Mouse (Mus musculus) heart, postnatal 0 days (tissue): ENCODE data around the gene Tmem259. TPM values are rescaled to one million over a fixed set of nuclear protein-coding genes. Genes with fewer than 3 reads are reported as not detected.
A peak's percentile ranks its signal among the peaks of the same experiment; 100 is the strongest.

Experiments used
- ATAC-seq: fragments of 200-750 bp; cut with Nextera tagmentation; 2 replicates; pipeline ENCODE4 v1.8.0; 2017; ENCODE audit warnings: low read depth, moderate number of reproducible peaks, moderate library complexity; ENCODE audit not compliant: insufficient read depth
- DNase-seq: peaks from one replicate; pipeline ENCODE4 v3.0.0-alpha.2; 2016; ENCODE audit warnings: low spot score
- H3K27ac ChIP-seq: fragments of 300-500 bp; sonication (generic); 2 replicates; pipeline ENCODE4 v1.5.1; 2014; ENCODE audit warnings: low read depth, mild to moderate bottlenecking
- H3K27me3 ChIP-seq: fragments of 300-500 bp; sonication (generic); 2 replicates; pipeline ENCODE4 v1.6.1; 2014; ENCODE audit warnings: low read length, mixed read lengths; ENCODE audit not compliant: control insufficient read depth, insufficient read depth
- H3K36me3 ChIP-seq: fragments of 300-500 bp; sonication (generic); replicated peaks from 2 replicates; pipeline ENCODE4 v1.6.1; 2014; ENCODE audit warnings: low read length, mixed read lengths; ENCODE audit not compliant: control insufficient read depth, insufficient read depth
- H3K4me1 ChIP-seq: fragments of 300-500 bp; sonication (generic); 2 replicates; pipeline ENCODE4 v1.6.1; 2014; ENCODE audit warnings: antibody characterized with exemption; ENCODE audit not compliant: control insufficient read depth, insufficient read depth
- H3K4me2 ChIP-seq: fragments of 300-500 bp; sonication (generic); 2 replicates; pipeline ENCODE4 v1.6.1; 2014; ENCODE audit warnings: low read depth, mild to moderate bottlenecking, low read length, moderate library complexity
- H3K4me3 ChIP-seq: fragments of 300-500 bp; sonication (generic); 2 replicates; pipeline ENCODE4 v1.5.1; 2014; ENCODE audit warnings: low read depth, low read length
- H3K9ac ChIP-seq: fragments of 300-500 bp; sonication (generic); replicated peaks from 2 replicates; pipeline ENCODE4 v1.6.1; 2014; ENCODE audit warnings: low read depth, low read length, mixed read lengths
- H3K9me3 ChIP-seq: fragments of 300-500 bp; sonication (generic); replicated peaks from 2 replicates; pipeline ENCODE4 v1.6.1; 2016; ENCODE audit warnings: low read length; ENCODE audit not compliant: control insufficient read depth
- CTCF ChIP-seq: IDR thresholded peaks from 2 replicates; pipeline ENCODE4 v1.5.1; 2016; ENCODE audit warnings: antibody characterized with exemption, control low read depth, low read depth
- EP300 ChIP-seq: IDR thresholded peaks from 2 replicates; pipeline ENCODE4 v1.6.1; 2016; ENCODE audit warnings: antibody characterized with exemption, low read depth
- WGBS: fragments of 180-500 bp; shearing (Covaris S2); extraction: QIAGEN DNeasy Blood & Tissue Kit; methylation state at CpG from one replicate; pipeline ENCODE4 v1.1.7; 2014; 5-methylcytosine and 5-hydroxymethylcytosine counted together
- polyA plus RNA-seq: library from polyadenylated mRNA; unstranded; fragments of >200 nt; fragmentation: Nextera tagmentation; extraction: Ambion mirVana; gene quantifications from 2 replicates; pipeline ENCODE4 v1.2.1, GENCODE M21; 2015
- total RNA-seq: library from RNA; depleted of rRNA; stranded (reverse); fragments of >200 nt; gene quantifications from 2 replicates; pipeline ENCODE4 v1.2.3, GENCODE M21; 2014; ENCODE audit warnings: low replicate concordance

Gene Tmem259
- total and polyA plus RNA-seq, 2 experiments from 2014 or later = 18.0 to 162 TPM

GRCm38 (mm10) chr10:80019471-80020131 lies 35.5 kb upstream of the Tmem259 start:
- Histone ChIP-seq H3K9me3 (no peaks in the 10 kb centered on the region), H3K4me2 (peak overlapping the region; percentile 18; the same call in 1 of the 2 replicates), H3K4me3 (0 out of 2 replicates have a peak overlapping the region, but pooled peaks have one; percentile 11), H3K27ac (peak overlapping the region; percentile 44; the same call in 1 of the 2 replicates), H3K27me3 (peaks cover 6% of the 10 kb centered on the region), H3K4me1 (no peaks in the 10 kb centered on the region), H3K36me3 (no peaks in the 10 kb centered on the region), H3K9ac (no peak overlapping the region)
- WGBS = 22% methylated on average over 20 of the region's 20 CpGs
- ATAC-seq (peak; percentile 47), DNase-seq (no peak)
- TF ChIP-seq EP300 = no peak
- no peak for TF ChIP-seq CTCF

DNA sequence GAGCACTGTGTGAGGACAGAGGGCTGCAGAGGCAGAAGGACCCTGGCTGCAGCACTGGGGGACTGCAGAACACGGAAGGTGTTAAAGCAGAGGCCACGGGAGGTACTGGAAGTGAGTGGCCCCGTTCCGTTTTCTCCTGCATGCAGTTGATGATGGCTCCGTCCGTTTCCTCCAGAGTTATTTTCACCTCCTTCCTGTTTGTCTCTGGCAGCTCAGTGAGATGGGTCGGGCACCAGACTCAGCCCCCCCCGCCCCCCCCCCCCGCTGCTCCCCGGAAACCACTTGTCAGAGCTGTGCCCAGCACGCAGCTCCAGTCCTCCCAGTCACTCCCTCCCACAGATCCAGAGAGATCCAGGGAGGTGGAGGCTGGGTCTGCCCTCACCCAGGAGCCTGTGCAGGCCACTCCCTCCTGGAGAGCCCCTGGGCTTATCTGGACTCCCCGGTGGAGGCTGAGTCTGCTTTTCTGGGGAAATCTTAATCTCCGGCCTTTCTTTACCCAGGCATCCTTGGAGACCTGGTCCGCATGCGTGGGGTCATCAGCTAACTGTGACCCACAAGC lies 34.7 kb upstream of the Tmem259 start:
- WGBS = 4% methylated on average over 15 of the region's 15 CpGs
- Histone ChIP-seq H3K4me3 (peak overlapping the region; percentile 22; the same call in 1 of the 2 replicates), H3K4me2 (peak overlapping the region; percentile 47), H3K4me1 (no peaks in the 10 kb centered on the region), H3K27me3 (peaks cover 14% of the 10 kb centered on the region), H3K27ac (peak overlapping the region; percentile 44), H3K9ac (peak overlapping the region; percentile 25; the same call in 1 of the 2 replicates), H3K36me3 (0 out of 2 replicates have a peak, but pooled peaks cover 1% of the 10 kb centered on the region), H3K9me3 (no peaks in the 10 kb centered on the region)
- ATAC-seq = peak; percentile 29; the same call in 1 of the 2 replicates
- peak; percentile 40 for DNase-seq
- TF ChIP-seq CTCF = no peak
- no peak for TF ChIP-seq EP300

DNA sequence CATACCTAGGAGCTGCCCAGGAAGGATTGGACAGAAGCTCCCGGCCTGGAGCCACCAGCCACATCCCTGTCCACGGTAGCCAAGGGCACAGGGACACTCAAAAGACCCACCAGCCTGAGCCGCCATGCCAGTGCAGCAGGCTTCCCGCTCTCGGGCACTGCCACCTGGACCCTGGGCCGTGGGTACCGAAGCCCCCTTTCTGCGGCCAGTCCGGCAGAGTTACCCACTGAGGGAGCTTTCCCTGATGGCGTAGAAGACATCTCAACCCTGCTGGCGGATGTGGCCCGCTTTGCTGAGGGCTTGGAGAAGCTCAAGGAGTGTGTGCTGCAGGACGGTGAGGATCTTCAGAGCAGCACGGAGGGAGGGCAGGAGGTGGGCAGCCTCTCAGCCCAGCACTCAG lies 33.6 kb upstream of the Tmem259 start:
- WGBS = 79% methylated on average over 14 of the region's 14 CpGs
- ATAC-seq = no peak
- TF ChIP-seq EP300 (no peak), CTCF (no peak)

DNA sequence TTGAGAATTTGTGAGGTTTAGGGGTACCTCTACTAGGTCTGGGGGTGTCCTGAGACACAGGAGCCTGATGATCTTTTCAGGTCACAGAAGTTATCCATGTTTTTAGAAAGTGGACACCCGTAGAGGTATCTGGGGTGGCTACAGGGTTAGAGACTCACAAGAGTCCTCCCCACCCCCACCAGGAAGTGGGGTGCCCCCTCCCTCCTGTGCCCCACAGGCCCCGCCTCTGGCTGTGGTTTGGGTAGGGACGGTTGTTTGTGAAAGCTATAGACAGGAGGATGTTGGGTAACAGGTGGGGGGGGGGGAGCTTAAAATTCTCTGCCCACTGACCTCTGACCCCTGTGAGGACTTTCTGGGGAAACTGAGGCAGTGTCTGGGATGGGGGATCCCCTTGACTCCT lies 33.2 kb upstream of the Tmem259 start:
- H3K9me3 ChIP-seq = no peaks in the 10 kb centered on the region
- H3K9ac ChIP-seq = no peak overlapping the region
- DNase-seq (no peak), ATAC-seq (no peak)
- TF ChIP-seq CTCF (no peak), EP300 (no peak)
- H3K4me2 ChIP-seq = peak overlapping the region; percentile 26; the same call in 1 of the 2 replicates
- 0 out of 2 replicates have a peak overlapping the region, but pooled peaks have one; percentile 43 for H3K27ac ChIP-seq
- no peaks in the 10 kb centered on the region for H3K4me1 ChIP-seq
- H3K27me3 ChIP-seq = peaks cover 22% of the 10 kb centered on the region
- H3K4me3 ChIP-seq = peak overlapping the region; percentile 33; the same call in 1 of the 2 replicates
- 82% methylated on average over 3 of the region's 3 CpGs for WGBS
- 0 out of 2 replicates have a peak, but pooled peaks cover 10% of the 10 kb centered on the region for H3K36me3 ChIP-seq

More for the DNA sequence above, 33.6 kb upstream of the Tmem259 start:
- Histone ChIP-seq H3K4me2 (peak overlapping the region; percentile 26; the same call in 1 of the 2 replicates), H3K4me3 (peak overlapping the region; percentile 33; the same call in 1 of the 2 replicates), H3K9ac (no peak overlapping the region), H3K27me3 (peaks cover 22% of the 10 kb centered on the region), H3K9me3 (no peaks in the 10 kb centered on the region), H3K36me3 (0 out of 2 replicates have a peak, but pooled peaks cover 9% of the 10 kb centered on the region), H3K4me1 (no peaks in the 10 kb centered on the region), H3K27ac (peak overlapping the region; percentile 59; the same call in 1 of the 2 replicates)
- DNase-seq = no peak

DNA sequence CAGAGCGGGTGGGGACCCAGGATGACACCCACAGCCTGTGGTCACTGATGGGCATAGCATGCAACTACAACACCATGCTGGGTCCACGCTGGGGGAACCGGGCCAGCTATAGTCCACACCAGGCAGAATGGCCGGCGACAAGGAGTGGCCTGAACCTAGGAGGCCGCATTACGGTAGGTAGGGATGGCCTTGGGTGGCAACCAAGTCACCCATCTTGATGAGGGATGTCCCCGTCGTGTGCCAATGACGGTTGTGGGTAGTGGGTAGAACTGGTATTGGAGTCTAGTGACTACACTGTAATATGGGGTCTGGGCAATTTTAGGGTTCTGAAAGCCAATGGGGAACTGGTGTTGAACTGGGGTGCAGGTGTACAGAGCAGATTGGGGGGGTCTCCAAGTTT lies 32.8 kb upstream of the Tmem259 start:
- H3K4me1 ChIP-seq = no peaks in the 10 kb centered on the region
- 0 out of 2 replicates have a peak, but pooled peaks cover 13% of the 10 kb centered on the region for H3K36me3 ChIP-seq
- no peak for TF ChIP-seq CTCF
- no peak for TF ChIP-seq EP300
- no peak overlapping the region; the same call in 1 of the 2 replicates for H3K4me2 ChIP-seq
- WGBS = 83% methylated on average over 10 of the region's 10 CpGs
- H3K9ac ChIP-seq = no peak overlapping the region
- ATAC-seq = no peak
- H3K27ac ChIP-seq = peak overlapping the region; percentile 43; the same call in 1 of the 2 replicates
- DNase-seq = no peak
- H3K9me3 ChIP-seq = no peaks in the 10 kb centered on the region
- peaks cover 22% of the 10 kb centered on the region for H3K27me3 ChIP-seq
- peak overlapping the region; percentile 33; the same call in 1 of the 2 replicates for H3K4me3 ChIP-seq
